Mouse (Mus musculus): Measurements from ENCODE around the gene Alox12b.

The Alox12b gene

GRCm38 (mm10) chr11:69156800-69157199, at the start of gene Alox12b:
Gene Alox12b, plus strand, starts transcription at chr11:69156989.
- no peak for DNase-seq (ENCODE audit: low spot score in 2 of 2)

DNA sequence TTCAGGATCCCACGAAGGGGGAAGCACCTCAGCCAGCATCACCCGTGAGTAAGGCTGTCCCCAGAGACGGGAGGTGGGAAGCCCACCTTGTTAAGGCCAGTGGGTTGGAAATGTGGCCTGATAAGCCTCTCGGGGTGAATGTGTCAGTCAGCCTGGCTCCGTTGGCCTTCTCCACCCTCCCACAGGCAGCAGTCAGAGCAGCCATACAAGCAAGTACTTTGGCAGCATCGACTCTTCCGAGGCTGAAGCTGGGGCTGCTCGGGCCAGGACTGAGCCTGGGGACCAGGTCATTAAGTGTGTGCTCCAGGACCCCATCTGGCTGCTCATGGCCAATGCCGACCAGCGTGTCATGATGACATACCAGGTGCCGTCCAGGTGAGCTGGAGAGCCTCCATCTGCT, 49.1 kb upstream of the Alox12b start:
- peak in 1 of 2 experiments; percentile 57 for DNase-seq (ENCODE audit: low spot score in 2 of 2)

- DNase-seq (ENCODE audit: low spot score in 2 of 2), result peak; percentile 12 to 60
Measured at GRCm38 (mm10) chr11:69108223-69108622, 48.6 kb upstream of the Alox12b start.

DNA sequence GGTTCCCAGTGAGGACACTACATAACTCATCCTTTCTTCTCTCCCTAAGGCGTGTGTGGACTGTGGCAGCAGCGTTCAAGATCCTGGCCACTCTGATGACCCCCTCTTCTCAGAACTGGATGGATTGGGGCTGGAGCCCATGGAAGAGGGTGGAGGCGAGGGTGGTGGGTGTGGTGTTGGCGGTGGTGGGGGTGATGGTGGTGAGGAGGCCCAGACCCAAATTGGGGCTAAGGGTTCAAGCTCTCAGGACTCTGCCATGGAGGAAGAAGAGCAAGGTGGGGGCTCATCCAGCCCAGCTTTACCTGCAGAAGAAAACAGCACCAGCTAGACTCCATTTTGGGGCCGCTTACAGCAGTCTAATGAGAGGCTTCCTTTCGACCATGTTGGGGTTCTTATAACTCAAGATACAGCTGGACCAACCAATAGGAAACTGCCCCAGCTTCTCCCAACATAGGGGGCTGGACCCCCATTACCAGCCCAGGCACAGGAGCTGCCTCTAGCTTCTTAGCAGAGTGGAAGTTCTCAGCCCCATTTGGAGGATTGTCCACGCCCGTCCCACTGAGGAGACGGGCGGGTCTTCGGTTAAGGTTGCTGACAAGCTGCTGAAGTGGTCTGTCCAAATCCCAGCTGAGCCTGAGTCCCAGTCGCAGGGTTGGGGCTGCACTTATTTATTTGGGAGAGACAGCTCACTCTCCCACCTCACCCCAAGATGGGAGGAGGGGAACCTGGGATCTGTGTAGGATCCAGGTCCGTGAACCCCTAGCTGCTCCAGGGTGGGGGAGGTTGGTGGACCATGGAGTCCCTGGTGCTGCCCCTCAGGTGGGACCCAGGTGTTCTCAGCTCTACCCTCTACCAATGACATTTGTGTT, 47.5 kb upstream of the Alox12b start:
- DNase-seq (ENCODE audit: low spot score in 2 of 2), result peak; percentile 13 to 60

- peak; percentile 93 to 99 for DNase-seq (ENCODE audit: low spot score in 2 of 2)
Measured at GRCm38 (mm10) chr11:69110319-69111046, 46.3 kb upstream of the Alox12b start.

DNA sequence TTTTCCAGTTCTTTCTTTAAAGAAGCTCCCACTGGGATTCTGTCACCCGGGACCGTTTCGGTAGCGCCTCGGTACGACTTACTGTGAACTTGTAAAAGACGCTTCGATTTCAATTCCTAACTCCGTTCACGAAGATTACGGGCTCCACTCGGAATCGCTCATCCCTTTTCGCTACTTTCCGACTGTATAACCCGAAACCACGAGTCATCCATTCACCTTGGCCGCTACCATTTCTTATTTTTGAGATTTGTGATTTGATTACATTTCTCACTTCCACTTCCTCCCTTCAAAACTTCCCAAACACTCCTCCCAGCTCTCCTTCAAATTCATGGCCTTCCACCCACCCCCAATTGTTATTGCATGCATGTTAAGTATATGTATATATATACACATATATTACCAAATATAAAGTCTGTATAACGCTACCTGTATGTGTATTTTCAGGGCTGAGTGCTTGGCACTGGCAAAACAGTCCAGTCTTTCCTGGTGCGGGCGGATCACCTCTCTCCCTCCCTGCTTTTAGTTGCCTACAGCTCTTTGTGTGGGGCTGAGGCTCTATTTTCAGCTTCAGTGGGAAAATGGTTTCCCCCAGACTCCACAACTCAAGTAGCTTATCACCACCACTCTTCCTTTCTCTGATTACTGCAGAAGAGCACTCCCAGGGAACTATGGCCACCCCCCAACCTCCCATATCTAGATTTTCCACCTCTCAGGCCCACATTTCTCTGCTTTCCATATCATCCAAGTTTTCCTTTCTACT, 45.6 kb upstream of the Alox12b start:
- no peak for DNase-seq (ENCODE audit: low spot score in 2 of 2)

GRCm38 (mm10) chr11:69111865-69112264, 44.9 kb upstream of the Alox12b start:
- peak in 1 of 2 experiments; percentile 7 for DNase-seq (ENCODE audit: low spot score in 2 of 2)

DNA sequence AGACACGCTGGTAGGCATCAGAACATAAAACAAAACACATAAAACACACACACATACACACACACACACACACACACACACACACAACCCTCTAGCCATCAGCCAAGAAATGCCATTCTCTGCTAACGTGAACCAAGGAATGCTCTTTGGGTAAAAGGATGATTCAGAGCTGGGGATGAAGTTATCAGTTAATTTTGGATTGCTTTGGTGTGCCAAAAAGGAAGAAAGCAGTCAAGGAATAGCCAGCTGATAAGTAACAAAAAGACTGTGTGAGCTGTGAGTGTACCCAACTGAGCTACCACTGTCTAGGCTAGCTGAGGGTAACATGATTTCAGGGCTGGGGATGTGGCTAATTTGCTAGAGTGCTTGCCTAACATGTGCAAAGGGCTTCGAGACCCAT, 42.8 kb upstream of the Alox12b start:
- no peak for DNase-seq (ENCODE audit: low spot score in 2 of 2)

- DNase-seq (ENCODE audit: low spot score in 2 of 2), result no peak
Measured at GRCm38 (mm10) chr11:69114621-69115020, 42.2 kb upstream of the Alox12b start.

DNA sequence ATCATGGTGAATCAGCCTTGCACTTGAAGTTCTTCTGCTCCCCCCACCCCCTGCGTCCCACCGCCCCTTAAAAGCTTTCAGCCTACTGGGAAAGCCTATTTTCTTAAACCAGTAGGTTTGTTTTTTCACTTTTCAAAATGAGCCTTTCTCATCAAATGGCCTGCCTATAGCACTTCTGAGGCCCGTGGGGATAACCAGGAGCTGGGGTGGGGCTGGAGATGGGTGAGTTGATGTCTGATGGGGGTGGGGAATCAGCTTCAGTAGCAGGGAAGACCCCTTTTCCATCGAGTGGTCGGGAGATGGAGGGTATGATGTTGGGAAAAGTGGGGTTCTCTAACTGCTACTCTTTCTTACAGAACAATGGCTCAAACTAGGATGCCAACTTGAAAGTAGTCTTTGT, 39.9 kb upstream of the Alox12b start:
- no peak for DNase-seq (ENCODE audit: low spot score in 2 of 2)

GRCm38 (mm10) chr11:69117737-69118695, 38.8 kb upstream of the Alox12b start:
- DNase-seq (ENCODE audit: low spot score in 2 of 2), result peak; percentile 61 to 86

DNA sequence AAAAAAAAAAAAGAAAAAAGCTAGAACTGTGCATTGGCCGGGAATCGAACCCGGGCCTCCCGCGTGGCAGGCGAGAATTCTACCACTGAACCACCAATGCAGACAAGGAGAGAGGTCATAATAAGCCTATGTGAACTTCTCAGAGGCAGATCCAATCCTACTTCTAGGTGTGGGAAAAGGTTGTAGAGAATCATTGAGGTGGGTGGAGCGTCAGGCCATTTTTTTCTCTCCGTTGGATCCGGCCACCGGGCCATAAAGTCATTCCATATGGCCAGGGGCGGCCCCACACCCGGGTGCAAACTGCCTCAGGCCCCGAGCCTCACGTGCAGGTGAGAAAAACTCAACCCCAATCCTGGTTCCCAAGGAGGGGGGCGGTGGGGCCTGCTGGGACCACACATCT, 38.0 kb upstream of the Alox12b start:
- DNase-seq (ENCODE audit: low spot score in 2 of 2), result peak; percentile 88 to 95

- no peak for DNase-seq (ENCODE audit: low spot score in 2 of 2)
Measured at GRCm38 (mm10) chr11:69119446-69120155, 37.2 kb upstream of the Alox12b start.

DNA sequence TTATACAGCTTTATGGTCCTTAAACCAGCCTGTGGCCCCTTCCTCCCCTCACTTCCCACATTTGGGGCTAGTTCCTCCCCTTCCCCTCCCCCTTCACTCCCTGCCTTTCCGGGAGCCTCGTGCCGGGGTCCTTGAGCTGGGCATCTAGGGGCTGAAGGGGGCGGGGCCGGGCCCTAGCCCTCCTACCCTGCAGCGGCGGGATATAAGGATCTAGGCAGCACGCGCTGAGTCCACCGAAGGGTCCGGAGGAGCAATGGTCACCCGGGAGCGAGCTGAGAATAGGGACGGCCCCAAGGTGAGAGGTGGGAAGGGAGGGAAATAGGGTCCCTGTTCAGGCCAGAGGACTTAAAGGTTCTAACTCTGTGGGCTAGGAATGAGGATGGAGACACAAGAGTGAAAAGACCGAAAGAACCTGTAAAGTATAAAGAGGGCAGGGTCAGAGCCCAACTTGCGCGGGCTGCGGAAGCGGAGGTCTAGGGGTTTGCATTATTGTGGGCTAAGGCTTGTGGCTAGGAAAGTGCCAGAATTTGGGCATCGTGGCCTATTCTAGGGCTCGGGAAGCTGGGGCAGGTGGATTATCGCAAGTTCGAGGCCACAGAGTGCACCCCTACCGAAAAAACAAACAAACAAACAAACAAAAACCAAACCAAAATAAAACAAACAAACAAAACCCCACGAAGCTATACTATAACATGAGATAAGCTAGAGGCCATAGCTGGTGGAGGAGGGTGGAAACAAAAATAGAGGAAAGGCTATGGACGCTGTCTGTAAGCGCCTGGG, 36.4 kb upstream of the Alox12b start, which contains the start of gene Hes7:
Gene Hes7 (plus strand): TSS at position 184 of the 780 bp plus-strand sequence.
- peak in 1 of 2 experiments; percentile 66 for DNase-seq (ENCODE audit: low spot score in 2 of 2)

DNA sequence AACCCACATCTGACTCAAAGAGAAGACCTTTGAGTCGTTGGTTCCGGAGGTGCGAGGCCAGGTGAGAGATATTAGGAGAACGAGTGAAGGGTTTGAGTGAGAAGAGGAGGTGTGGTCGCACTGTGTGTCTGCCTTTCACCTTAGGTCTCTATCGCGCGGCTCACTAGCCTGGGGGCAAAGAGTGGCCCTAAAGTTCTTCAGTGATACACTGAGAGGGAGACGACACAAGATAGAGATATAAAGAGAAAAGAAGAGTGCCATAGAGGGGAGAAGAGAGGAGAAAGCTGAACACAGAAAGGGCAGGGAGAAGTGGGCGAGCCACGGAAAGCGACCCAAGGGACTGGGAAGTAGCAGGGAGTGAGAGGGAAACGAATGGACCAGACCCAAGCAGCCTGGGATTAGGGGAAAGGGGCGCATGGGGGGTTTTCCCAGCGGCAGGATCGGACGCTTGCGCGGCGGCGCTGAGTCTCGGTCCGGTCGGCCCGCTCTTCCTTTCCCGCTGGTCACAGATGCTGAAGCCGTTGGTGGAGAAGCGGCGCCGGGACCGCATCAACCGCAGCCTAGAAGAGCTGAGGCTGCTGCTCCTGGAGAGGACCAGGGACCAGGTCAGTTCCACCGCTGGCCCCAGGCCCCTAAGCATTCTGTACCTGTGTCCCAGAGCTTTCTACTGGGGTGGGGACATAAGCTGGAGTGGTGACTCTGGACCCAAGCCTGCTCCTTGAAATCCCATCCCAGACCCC, 35.6 kb upstream of the Alox12b start:
- peak in 1 of 2 experiments; percentile 70 for DNase-seq (ENCODE audit: low spot score in 2 of 2)

DNA sequence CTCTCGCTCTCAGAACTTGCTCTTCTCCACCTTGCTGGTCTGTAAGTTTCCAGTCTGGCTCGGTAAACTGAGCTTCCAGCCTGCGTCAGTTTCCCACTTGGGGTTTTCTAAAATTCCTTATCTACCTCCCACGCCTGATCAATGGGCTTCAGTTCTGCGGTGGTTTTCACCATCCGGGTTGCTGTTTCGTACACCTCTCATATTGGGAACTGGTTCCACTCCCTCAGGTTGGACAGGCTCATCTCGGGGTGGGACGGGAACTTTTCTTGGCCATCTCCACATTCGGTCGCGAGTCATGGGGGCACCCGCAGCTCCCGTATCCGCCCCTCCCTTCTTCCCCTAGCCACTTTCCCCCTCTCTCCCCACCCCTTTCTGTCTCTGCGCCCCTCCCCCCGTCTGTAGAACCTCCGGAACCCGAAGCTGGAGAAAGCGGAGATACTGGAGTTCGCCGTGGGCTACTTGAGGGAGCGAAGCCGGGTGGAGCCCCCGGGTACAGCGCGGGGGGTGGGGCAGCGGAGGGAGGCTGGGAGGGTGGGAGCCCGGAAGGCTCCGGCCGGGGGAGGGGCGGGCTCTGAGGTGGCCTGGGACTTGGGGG, 35.0 kb upstream of the Alox12b start:
- DNase-seq (ENCODE audit: low spot score in 2 of 2), result no peak

DNA sequence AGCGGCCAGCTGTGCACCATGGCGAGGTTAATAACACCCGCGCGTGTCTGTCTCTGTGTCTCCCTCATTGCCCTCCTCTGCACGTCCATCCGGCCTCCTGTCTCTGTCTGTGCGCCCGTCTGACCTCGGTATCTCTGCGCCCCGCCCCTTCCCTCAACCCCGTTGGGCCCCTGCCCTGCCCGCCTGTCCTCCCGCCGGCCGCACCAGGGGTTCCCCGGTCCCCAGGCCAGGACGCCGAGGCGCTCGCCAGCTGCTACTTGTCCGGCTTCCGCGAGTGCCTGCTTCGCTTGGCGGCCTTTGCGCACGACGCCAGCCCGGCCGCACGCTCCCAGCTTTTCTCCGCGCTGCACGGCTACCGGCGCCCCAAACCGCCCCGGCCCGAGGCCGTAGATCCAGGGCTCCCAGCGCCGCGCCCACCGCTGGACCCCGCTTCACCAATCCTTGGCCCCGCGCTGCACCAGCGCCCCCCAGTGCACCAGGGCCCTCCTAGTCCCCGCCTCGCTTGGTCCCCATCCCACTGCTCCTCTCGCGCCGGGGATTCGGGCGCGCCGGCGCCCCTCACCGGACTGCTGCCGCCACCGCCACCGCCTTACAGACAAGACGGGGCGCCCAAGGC, 34.3 kb upstream of the Alox12b start, which contains the start of gene 9130213A22Rik:
Gene 9130213A22Rik (minus strand): TSS at position 254 of the 616 bp plus-strand sequence.
- peak; percentile 79 to 89 for DNase-seq (ENCODE audit: low spot score in 2 of 2)

Measured in spleen, postnatal 4 days (tissue).